Mouse (Mus musculus): ENCODE results near the gene Dedd2. TPM values are rescaled to one million over a fixed set of nuclear protein-coding genes. Genes with fewer than 3 reads are reported as not detected.

The Dedd2 gene
- polyA plus RNA-seq, 1 experiment, result 37.6 TPM

DNA sequence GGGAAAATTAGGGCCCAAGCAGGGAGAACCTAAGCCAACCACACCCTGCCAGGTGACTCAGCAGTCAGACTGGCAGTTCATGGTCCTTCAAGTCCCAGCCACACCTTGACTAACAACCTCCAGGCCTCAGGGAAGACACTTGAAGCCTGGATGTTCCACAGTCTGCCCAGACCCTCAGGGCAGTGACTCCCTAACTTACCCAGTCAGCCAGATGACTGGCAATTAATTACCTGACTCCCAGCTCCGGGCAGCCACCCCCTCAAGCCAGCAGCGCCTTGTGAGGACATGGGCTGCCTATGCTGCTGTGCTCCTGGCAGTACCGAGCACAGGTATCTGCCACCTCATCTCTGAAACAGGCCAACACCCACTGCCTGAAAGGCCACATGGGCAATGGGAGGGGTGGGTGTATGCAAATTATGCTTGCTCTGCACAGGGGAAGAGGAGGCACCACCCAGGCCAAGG lies 11.2 kb downstream of the Dedd2 start:
- no peak for TF ChIP-seq POLR2A (IDR thresholded peaks at IDR 0.05; ENCODE audit: borderline replicate concordance, extremely low read depth, low read depth, low read length)
- no peak for TF ChIP-seq CTCF (IDR thresholded peaks at IDR 0.05; ENCODE audit: insufficient read depth, low read length)
- WGBS, result 59% methylated on average over 3 of the region's 3 CpGs
- Histone ChIP-seq H3K4me1 (ENCODE audit: control insufficient read depth, insufficient read depth, low read length) (peaks cover 2% of the 10 kb centered on the region; the same call in 1 of the 2 replicates), H3K4me3 (replicated peaks; ENCODE audit: extremely low read depth, low read depth, low read length) (no peak overlapping the region)
- DNase-seq, result peak; percentile 30

DNA sequence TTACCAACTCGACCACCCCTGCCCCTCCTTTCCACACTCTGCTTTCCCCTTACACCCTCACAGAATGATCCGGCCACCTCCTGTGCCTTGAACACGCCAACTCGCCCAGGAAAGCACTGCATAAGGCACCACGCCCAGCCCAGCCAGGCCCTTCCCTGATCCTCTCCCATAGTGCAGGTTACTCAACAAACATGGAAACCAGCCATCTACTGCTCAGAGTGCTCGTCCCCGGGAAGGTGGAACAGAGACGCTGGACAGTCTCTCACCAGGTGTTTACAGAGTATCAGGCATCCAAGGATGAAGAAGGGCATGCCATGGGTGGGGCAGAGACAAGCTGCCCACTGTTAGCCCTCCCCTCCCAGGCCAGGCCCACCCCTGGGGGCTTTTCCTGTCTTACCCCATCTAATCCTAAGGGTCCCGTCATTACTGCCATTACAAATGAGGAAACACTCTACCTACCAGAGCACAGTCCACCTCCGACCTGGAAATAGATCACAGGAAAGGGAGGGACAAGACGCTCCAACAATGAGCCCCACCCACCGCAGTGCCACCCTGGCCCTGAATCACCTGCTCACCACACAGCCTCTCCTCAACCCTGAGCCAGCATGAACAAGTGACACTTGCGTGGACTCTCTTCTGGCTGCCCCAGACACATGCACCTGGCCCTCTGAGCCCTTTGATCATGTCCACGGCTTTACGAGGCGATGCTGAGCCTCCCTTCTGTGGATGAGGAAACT lies 14.2 kb downstream of the Dedd2 start:
- no peak for DNase-seq
- no peak overlapping the region for H3K4me3 ChIP-seq (replicated peaks; ENCODE audit: extremely low read depth, low read depth, low read length)
- H3K4me1 ChIP-seq (ENCODE audit: control insufficient read depth, insufficient read depth, low read length), result peaks cover 2% of the 10 kb centered on the region; the same call in 1 of the 2 replicates
- TF ChIP-seq POLR2A (IDR thresholded peaks at IDR 0.05; ENCODE audit: borderline replicate concordance, extremely low read depth, low read depth, low read length) (no peak), CTCF (IDR thresholded peaks at IDR 0.05; ENCODE audit: insufficient read depth, low read length) (no peak)
- 69% methylated on average over 16 of the region's 16 CpGs for WGBS

DNA sequence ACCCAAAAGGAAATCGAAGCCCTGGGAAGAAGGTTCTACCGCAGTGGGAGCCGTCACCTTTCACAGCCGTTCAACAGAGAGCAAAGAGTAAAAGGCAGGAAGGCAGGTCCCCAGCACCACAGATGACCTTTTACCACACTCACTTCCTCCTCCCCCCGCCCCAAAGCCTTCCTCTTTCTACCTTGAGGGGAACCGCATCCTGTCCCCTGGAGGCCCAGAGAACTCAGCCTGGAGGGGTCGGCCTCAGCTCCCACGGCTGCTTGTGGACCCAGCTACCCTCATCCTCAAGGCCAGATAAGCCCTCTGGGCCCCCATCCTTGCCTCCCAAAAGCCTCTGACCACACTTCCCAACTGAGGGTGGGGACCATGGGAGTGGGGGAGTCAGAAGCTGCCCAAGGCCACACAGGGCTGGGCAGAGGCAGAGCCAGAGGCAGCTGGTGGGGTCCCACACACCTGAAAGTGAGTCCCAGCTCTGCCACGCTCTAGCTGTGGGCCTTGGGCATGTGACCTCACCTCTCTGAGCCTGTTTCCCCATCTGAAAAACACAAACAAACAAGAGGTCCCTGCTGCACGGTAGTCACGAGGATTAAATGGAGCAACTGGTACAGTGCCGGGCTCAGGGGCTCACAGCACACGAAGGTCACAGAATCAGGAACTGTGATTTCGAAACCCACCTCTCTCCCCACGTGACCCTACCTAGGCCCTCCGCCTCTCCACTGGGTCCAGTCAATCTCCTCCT lies 14.9 kb downstream of the Dedd2 start:
- H3K4me3 ChIP-seq (replicated peaks; ENCODE audit: extremely low read depth, low read depth, low read length), result peak overlapping the region; percentile 12
- TF ChIP-seq POLR2A (IDR thresholded peaks at IDR 0.05; ENCODE audit: borderline replicate concordance, extremely low read depth, low read depth, low read length) (no peak), CTCF (IDR thresholded peaks at IDR 0.05; ENCODE audit: insufficient read depth, low read length) (no peak)
- WGBS, result 55% methylated on average over 16 of the region's 16 CpGs
- H3K4me1 ChIP-seq (ENCODE audit: control insufficient read depth, insufficient read depth, low read length), result peaks cover 2% of the 10 kb centered on the region; the same call in 1 of the 2 replicates
- no peak for DNase-seq

DNA sequence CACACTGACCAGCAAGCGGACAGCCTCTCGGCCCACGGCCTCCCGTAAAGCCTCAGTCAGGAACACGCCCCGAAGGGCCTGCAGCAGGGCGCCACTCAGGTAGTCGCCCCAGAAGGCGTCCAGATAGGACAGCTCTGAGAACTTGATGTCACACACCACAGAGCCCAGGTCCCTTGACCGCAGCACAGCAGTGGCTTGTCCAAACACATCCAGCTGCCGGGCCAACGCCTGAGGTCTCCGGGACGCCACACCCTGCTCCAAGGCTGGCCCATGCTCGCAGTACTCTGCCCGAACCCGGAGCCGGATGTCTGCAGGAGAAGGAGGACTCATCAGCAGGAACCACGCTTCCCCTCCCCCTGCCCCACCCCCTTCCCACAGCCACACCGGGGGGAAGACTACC lies 16.8 kb downstream of the Dedd2 start:
- WGBS, result 79% methylated on average over 20 of the region's 20 CpGs
- DNase-seq, result no peak
- Histone ChIP-seq H3K4me3 (replicated peaks; ENCODE audit: extremely low read depth, low read depth, low read length) (no peak overlapping the region), H3K4me1 (ENCODE audit: control insufficient read depth, insufficient read depth, low read length) (peaks cover 2% of the 10 kb centered on the region; the same call in 1 of the 2 replicates)
- no peak for TF ChIP-seq CTCF (IDR thresholded peaks at IDR 0.05; ENCODE audit: insufficient read depth, low read length)
- no peak for TF ChIP-seq POLR2A (IDR thresholded peaks at IDR 0.05; ENCODE audit: borderline replicate concordance, extremely low read depth, low read depth, low read length)

DNA sequence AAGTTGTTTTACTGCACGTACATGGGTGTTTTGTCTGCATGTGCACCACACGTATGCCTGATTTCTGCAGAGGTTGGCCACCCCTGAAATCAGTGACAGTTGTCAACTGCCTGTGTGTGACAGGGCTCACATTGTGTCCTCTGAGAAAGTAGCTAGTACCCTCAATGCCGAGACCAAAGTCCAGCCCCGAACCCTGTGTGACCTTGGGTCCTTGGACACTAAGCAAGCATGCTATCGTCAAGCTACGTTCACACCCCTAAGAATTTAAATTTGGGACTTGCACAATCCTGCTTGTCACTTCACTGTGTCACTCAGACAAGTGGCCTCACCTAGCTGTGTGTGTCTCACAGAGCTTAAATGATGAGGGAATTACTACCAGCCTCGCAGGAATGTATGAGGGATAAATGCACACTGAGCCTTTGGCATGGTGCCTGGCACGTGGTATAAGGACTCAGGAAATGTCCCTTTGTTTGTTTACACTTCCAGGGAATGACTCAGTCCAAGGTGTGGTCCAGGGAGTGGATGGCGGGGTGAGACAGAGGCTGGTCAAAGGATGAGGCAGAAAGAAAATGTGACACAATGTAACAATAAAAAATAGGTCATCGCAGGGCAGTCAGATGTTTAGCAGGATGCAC lies 22.9 kb downstream of the Dedd2 start:
- 32% methylated on average over 10 of the region's 10 CpGs for WGBS
- no peak for DNase-seq
- no peak for TF ChIP-seq CTCF (IDR thresholded peaks at IDR 0.05; ENCODE audit: insufficient read depth, low read length)
- no peak for TF ChIP-seq POLR2A (IDR thresholded peaks at IDR 0.05; ENCODE audit: borderline replicate concordance, extremely low read depth, low read depth, low read length)

DNA sequence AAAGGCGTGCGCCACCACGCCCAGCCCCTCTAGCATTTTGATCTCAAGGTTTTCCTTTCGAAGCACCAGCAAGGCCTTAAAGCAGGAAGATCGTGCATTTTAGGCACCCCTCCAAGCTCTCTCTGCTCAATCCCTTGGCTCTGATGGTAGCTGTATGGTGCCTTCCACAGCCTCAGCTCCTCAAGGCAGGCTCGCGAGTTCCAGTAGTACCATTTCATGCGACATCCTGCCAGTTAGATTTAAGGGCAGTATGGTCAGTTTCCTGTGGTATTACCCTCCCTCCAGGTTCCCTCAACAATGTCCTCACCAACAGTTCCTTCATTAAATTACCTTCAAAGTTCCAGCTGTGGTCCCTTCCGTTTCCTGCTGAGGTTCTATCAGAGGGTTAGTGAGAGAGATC lies 24.3 kb downstream of the Dedd2 start:
- TF ChIP-seq POLR2A (IDR thresholded peaks at IDR 0.05; ENCODE audit: borderline replicate concordance, extremely low read depth, low read depth, low read length), result no peak
- no peak for TF ChIP-seq CTCF (IDR thresholded peaks at IDR 0.05; ENCODE audit: insufficient read depth, low read length)
- WGBS, result 71% methylated on average over 9 of the region's 9 CpGs
- Histone ChIP-seq H3K4me3 (replicated peaks; ENCODE audit: extremely low read depth, low read depth, low read length) (no peak overlapping the region), H3K4me1 (ENCODE audit: control insufficient read depth, insufficient read depth, low read length) (peaks cover 5% of the 10 kb centered on the region)
- no peak for DNase-seq

More for the DNA sequence above, 22.9 kb downstream of the Dedd2 start:
- peaks cover 5% of the 10 kb centered on the region for H3K4me1 ChIP-seq (ENCODE audit: control insufficient read depth, insufficient read depth, low read length)
- H3K4me3 ChIP-seq (replicated peaks; ENCODE audit: extremely low read depth, low read depth, low read length), result no peak overlapping the region

DNA sequence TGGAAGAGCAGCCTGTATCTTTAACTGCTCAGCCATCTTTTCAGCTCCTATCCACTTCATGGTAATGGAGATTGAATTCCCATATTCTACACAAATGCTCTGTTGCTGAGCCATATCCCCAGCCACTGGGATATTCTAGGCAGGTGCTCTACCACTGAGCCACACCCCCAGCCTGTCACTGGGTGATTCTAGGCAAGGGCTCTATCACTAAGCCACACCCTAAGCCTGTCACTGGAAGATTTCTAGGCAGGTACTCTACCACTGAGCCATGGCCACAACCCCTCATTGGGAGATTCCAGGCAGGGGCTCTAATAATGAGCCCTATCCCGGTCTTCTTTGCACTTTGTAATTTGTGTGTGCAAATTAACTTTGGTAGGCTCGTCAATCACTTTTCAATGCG lies 25.3 kb downstream of the Dedd2 start:
- Histone ChIP-seq H3K4me3 (replicated peaks; ENCODE audit: extremely low read depth, low read depth, low read length) (no peak overlapping the region), H3K4me1 (ENCODE audit: control insufficient read depth, insufficient read depth, low read length) (peaks cover 5% of the 10 kb centered on the region)
- TF ChIP-seq CTCF (IDR thresholded peaks at IDR 0.05; ENCODE audit: insufficient read depth, low read length), result no peak
- TF ChIP-seq POLR2A (IDR thresholded peaks at IDR 0.05; ENCODE audit: borderline replicate concordance, extremely low read depth, low read depth, low read length), result no peak
- 80% methylated on average over 3 of the region's 3 CpGs for WGBS
- no peak for DNase-seq

DNA sequence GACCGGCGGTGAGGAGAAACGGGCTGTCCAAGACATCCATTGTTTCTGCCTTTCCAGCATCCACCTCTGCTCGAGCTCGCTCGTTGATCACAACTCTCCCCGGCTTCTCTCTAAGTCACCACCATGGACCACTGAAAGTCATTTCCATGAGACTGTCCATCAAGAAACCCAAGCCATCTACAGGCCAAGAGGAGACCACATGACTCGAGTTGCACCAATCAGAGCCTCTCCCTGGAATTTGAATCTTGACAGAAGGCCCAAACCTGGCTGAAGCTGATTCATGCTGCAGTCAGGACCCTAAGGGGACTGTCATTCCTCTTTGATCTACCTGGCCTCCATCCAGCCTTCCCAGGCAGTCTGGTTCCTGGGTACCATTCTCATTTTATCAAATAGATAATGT lies 28.3 kb downstream of the Dedd2 start:
- WGBS, result 79% methylated on average over 8 of the region's 8 CpGs
- H3K4me1 ChIP-seq (ENCODE audit: control insufficient read depth, insufficient read depth, low read length), result no peaks in the 10 kb centered on the region
- H3K4me3 ChIP-seq (replicated peaks; ENCODE audit: extremely low read depth, low read depth, low read length), result no peak overlapping the region
- no peak for TF ChIP-seq POLR2A (IDR thresholded peaks at IDR 0.05; ENCODE audit: borderline replicate concordance, extremely low read depth, low read depth, low read length)
- no peak for TF ChIP-seq CTCF (IDR thresholded peaks at IDR 0.05; ENCODE audit: insufficient read depth, low read length)
- DNase-seq, result no peak

DNA sequence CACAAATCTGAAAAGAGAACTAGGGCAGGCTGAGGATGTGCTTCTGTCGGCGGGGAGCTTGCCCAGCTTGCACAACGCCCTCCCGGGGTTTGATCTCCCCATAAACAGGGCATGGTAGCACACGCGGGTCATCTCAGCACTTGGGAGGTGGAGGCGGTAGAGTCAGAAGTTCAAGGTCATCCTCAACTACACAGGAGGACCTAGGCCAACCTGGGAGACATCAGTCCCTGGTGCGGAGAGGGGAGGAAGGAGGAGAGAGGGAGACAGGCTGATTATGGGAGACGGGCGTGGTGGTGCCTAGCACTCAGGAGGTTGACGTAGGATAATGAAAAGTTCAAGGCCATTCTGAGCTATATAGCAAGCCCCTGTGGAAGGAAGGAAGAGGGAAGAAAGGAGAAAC lies 29.6 kb downstream of the Dedd2 start:
- no peaks in the 10 kb centered on the region for H3K4me1 ChIP-seq (ENCODE audit: control insufficient read depth, insufficient read depth, low read length)
- DNase-seq, result no peak
- no peak overlapping the region for H3K4me3 ChIP-seq (replicated peaks; ENCODE audit: extremely low read depth, low read depth, low read length)
- 77% methylated on average over 11 of the region's 11 CpGs for WGBS
- TF ChIP-seq POLR2A (IDR thresholded peaks at IDR 0.05; ENCODE audit: borderline replicate concordance, extremely low read depth, low read depth, low read length) (no peak), CTCF (IDR thresholded peaks at IDR 0.05; ENCODE audit: insufficient read depth, low read length) (no peak)

Measured in lung, adult 2 months (tissue).